Mouse (Mus musculus): Measurements from ENCODE around the gene Arhgap27. TPM values are rescaled to one million over a fixed set of nuclear protein-coding genes. Genes with fewer than 3 reads are reported as not detected.

The Arhgap27 gene
- polyA plus RNA-seq, 1 experiment from 2014 or later: 1.5 TPM

DNA sequence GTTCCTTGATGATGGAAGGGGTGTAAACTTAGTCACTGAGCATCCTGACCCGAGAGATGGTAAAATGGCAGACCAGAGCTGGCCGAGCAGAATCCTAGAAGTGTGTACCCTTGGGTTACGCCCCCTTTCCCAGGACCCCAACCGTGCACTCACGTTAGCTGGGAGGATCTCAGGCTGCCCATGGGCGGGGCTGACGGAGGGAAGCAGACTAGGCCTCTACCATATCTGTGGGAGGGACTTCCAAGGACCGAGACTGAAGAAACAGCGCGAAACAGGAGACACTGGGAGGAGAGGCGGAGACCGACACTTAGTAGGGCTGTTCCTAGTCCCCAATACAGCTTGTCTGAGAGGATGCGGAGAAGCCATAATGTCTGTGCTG, 1.4 kb downstream of the Arhgap27 start:
- Histone ChIP-seq H3K27ac (ENCODE audit: low read depth, low read length) (no peak overlapping the region), H3K27me3 (replicated peaks; ENCODE audit: control insufficient read depth, insufficient read depth, low read length) (peaks cover 61% of the 10 kb centered on the region), H3K9ac (ENCODE audit: low read length) (no peak overlapping the region), H3K9me3 (replicated peaks; ENCODE audit: control insufficient read depth, low read length) (no peaks in the 10 kb centered on the region), H3K4me3 (ENCODE audit: low read depth, low read length) (no peak overlapping the region; the same call in 1 of the 2 replicates), H3K4me2 (ENCODE audit: low read length) (no peak overlapping the region), H3K36me3 (ENCODE audit: control insufficient read depth, insufficient read depth, low read length) (0 out of 2 replicates have a peak, but pooled peaks cover 10% of the 10 kb centered on the region), H3K4me1 (ENCODE audit: control insufficient read depth, insufficient read depth, low read length) (peaks cover 9% of the 10 kb centered on the region)
- DNase-seq (ENCODE audit: low spot score) (no peak), ATAC-seq (no peak)
- WGBS: 2% methylated on average over 13 of the region's 13 CpGs

DNA sequence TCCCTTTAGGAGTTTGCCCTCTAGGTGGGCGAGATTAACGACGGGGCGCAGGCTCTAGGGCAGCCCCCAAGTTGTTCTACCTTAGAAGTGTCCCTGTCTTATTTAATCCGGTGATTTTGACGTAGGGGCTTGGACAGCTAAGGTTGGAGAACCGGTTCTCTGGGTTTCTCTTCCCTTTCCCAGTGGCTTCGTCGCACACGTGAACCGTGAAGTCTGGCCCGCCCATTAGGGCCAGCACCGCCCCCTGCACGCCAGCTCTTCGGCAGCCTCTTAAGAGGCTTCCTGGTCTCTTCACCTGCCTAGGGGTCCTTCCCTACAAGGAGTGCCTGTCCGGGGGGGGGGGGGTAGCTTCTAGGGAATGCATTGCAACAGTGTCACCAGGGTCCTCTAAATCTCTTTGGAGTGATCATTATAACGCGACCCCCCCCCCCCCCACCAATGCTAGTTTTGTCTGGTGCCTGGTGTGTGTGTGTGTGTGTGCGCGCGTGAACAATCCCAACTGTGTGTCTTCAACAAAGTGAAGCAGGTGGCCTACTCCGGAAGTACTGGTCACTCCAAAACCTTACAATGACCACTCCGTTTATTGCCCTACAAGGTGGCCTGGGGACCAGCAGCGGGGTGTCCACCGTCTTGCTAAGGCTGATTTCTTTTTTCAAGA, 2.0 kb downstream of the Arhgap27 start:
- H3K36me3 ChIP-seq (ENCODE audit: control insufficient read depth, insufficient read depth, low read length): 0 out of 2 replicates have a peak, but pooled peaks cover 5% of the 10 kb centered on the region
- H3K4me3 ChIP-seq (ENCODE audit: low read depth, low read length): no peak overlapping the region
- no peaks in the 10 kb centered on the region for H3K9me3 ChIP-seq (replicated peaks; ENCODE audit: control insufficient read depth, low read length)
- H3K27me3 ChIP-seq (replicated peaks; ENCODE audit: control insufficient read depth, insufficient read depth, low read length): peaks cover 61% of the 10 kb centered on the region
- DNase-seq (ENCODE audit: low spot score) (no peak), ATAC-seq (no peak)
- WGBS: 3% methylated on average over 25 of the region's 25 CpGs
- 0 out of 2 replicates have a peak overlapping the region, but pooled peaks have one; percentile 66 for H3K4me2 ChIP-seq (ENCODE audit: low read length)
- no peak overlapping the region for H3K27ac ChIP-seq (ENCODE audit: low read depth, low read length)
- no peak overlapping the region for H3K9ac ChIP-seq (ENCODE audit: low read length)
- peaks cover 9% of the 10 kb centered on the region for H3K4me1 ChIP-seq (ENCODE audit: control insufficient read depth, insufficient read depth, low read length)

DNA sequence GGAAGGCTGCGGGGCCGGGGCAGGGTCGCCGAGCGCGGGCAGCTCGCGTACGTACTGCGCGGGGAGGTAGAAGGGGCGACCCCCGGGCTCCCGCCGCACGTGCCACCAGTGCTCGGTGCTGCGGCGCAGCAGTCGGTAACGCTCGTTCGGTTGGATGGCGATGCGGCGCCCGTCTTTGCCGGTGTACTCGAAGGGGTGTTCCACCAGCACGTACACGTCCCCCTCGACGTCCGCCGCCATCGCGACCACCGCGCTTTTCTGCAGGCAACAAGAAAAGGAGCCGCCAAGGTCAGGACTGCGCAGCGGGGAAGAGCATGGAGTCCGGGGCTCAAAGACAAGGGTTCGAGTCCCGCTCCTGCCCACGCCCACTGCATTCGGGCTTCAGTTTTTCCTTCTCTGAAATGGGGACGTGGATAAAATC, 2.8 kb downstream of the Arhgap27 start:
- ATAC-seq (peak; percentile 30; the same call in 1 of the 2 replicates), DNase-seq (ENCODE audit: low spot score) (no peak)
- Histone ChIP-seq H3K9ac (ENCODE audit: low read length) (peak overlapping the region; percentile 54), H3K36me3 (ENCODE audit: control insufficient read depth, insufficient read depth, low read length) (no peaks in the 10 kb centered on the region), H3K4me1 (ENCODE audit: control insufficient read depth, insufficient read depth, low read length) (peaks cover 9% of the 10 kb centered on the region), H3K4me3 (ENCODE audit: low read depth, low read length) (peak overlapping the region; percentile 39), H3K27ac (ENCODE audit: low read depth, low read length) (no peak overlapping the region), H3K4me2 (ENCODE audit: low read length) (peak overlapping the region; percentile 66), H3K9me3 (replicated peaks; ENCODE audit: control insufficient read depth, low read length) (no peaks in the 10 kb centered on the region), H3K27me3 (replicated peaks; ENCODE audit: control insufficient read depth, insufficient read depth, low read length) (peaks cover 55% of the 10 kb centered on the region)
- 3% methylated on average over 46 of the region's 48 CpGs for WGBS

DNA sequence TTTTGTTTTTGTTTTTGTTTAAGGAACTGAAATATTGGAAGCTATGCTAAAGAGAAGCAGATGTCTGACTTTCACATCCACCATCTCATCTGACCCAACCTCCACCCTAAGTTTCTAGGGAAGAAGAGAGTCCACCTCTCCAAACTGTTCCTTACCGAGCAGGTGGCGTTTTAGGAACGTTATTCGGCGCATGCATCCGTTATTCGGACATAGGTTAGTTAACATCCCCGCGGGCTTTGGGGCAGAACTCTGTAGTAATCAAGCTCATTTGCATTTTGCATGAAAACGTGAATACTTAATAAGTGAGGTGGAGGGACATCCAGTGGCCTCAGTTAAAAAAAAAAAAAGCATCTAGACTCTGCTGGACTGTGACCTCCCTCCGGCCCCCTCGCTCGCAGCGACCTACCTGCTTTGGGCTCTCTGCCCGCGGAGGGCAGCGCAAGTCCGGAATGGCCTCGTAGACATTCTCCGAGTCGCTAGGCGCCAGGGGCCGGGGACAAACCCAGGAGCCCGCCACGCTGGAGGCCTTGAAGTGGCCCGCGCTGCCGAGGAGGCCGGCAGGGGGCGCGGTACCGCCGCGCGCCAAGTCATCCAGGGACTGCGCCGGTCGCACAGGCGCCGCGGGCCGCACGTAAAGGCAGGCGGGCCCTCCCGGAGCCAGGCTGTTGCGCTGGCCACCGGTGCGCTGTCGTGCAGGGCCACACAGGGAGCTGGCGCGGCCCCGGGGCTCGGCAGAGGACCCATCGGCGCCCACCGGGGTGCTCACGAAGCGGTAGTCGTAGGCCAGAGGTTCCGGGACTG, 3.5 kb downstream of the Arhgap27 start:
- DNase-seq (ENCODE audit: low spot score) (peak; percentile 83), ATAC-seq (peak; percentile 78)
- Histone ChIP-seq H3K27ac (ENCODE audit: low read depth, low read length) (no peak overlapping the region), H3K4me3 (ENCODE audit: low read depth, low read length) (peak overlapping the region; percentile 39), H3K9ac (ENCODE audit: low read length) (peak overlapping the region; percentile 54), H3K4me2 (ENCODE audit: low read length) (peak overlapping the region; percentile 66), H3K9me3 (replicated peaks; ENCODE audit: control insufficient read depth, low read length) (no peaks in the 10 kb centered on the region), H3K27me3 (replicated peaks; ENCODE audit: control insufficient read depth, insufficient read depth, low read length) (peaks cover 53% of the 10 kb centered on the region), H3K4me1 (ENCODE audit: control insufficient read depth, insufficient read depth, low read length) (peaks cover 9% of the 10 kb centered on the region), H3K36me3 (ENCODE audit: control insufficient read depth, insufficient read depth, low read length) (no peaks in the 10 kb centered on the region)
- under 1% methylated on average over 60 of the region's 60 CpGs for WGBS

DNA sequence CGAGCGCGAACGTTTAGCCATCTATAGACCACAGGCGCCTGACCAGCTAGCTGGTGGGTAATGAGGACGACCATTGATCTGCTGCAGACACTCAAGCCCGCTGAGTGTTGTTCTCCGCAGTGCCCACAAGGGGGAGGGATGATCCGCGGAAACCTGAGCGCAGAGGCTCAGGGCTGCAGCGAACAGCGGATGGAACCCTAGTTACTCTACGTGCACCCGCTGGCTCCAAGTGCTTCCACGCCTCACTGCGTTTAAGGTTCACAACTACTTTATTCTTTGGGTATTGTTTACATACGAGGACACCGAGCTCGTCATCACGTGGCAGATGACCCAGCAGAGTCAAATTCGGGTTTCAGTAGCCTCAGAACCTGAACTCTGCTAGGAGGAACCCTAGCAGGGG, 4.4 kb downstream of the Arhgap27 start:
- Histone ChIP-seq H3K27ac (ENCODE audit: low read depth, low read length) (no peak overlapping the region), H3K27me3 (replicated peaks; ENCODE audit: control insufficient read depth, insufficient read depth, low read length) (peaks cover 49% of the 10 kb centered on the region), H3K9me3 (replicated peaks; ENCODE audit: control insufficient read depth, low read length) (no peaks in the 10 kb centered on the region), H3K36me3 (ENCODE audit: control insufficient read depth, insufficient read depth, low read length) (no peaks in the 10 kb centered on the region), H3K4me3 (ENCODE audit: low read depth, low read length) (no peak overlapping the region), H3K4me2 (ENCODE audit: low read length) (peak overlapping the region; percentile 31; the same call in 1 of the 2 replicates), H3K4me1 (ENCODE audit: control insufficient read depth, insufficient read depth, low read length) (peaks cover 9% of the 10 kb centered on the region), H3K9ac (ENCODE audit: low read length) (no peak overlapping the region)
- ATAC-seq: peak; percentile 58
- WGBS: 1% methylated on average over 22 of the region's 22 CpGs
- peak; percentile 88 for DNase-seq (ENCODE audit: low spot score)

DNA sequence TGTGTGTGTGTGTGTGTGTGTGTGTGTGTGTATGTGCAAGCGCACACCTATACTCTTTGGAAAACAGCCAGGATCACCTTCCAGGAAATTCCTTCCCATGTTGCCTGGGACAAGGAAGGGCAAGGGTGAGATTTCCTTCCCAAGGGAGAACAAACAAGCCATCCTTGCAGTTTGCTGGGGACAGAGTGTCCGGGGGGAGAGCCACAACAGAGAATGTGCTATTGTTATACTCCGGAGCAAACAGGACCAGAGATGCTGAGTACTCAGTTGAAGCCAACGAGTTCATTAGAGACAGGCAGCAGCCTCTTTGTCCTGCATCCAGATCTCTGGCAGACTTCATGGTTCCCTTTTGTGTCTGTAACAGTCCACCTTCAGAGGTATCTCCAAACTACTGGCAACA, 5.2 kb downstream of the Arhgap27 start:
- 47% methylated on average over 4 of the region's 4 CpGs for WGBS
- Histone ChIP-seq H3K4me2 (ENCODE audit: low read length) (no peak overlapping the region), H3K4me3 (ENCODE audit: low read depth, low read length) (no peak overlapping the region), H3K4me1 (ENCODE audit: control insufficient read depth, insufficient read depth, low read length) (peaks cover 9% of the 10 kb centered on the region), H3K27ac (ENCODE audit: low read depth, low read length) (no peak overlapping the region), H3K36me3 (ENCODE audit: control insufficient read depth, insufficient read depth, low read length) (no peaks in the 10 kb centered on the region), H3K9ac (ENCODE audit: low read length) (no peak overlapping the region), H3K9me3 (replicated peaks; ENCODE audit: control insufficient read depth, low read length) (no peaks in the 10 kb centered on the region), H3K27me3 (replicated peaks; ENCODE audit: control insufficient read depth, insufficient read depth, low read length) (peaks cover 41% of the 10 kb centered on the region)
- no peak for DNase-seq (ENCODE audit: low spot score)
- ATAC-seq: no peak

DNA sequence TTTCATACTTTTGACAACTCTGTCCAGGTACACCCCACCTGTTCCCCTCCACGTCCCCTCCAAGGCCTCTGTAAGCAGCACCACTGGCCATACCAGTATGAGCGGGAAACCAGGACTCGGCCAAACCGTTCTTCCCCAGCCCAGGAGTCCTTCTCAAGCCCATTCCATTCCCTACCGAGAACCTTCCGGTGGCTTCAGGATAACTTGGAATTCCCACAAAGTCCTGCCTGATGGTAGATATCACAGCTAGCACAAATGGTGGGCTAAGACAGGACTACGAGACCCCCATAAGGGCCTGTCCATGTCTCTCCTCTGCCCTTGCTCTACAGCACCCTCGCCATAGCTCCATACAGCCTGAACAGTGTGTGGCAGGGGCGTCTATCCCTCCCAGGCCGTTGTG, 5.8 kb downstream of the Arhgap27 start:
- WGBS: 96% methylated on average over 10 of the region's 10 CpGs
- peaks cover 6% of the 10 kb centered on the region; the same call in 1 of the 2 replicates for H3K4me1 ChIP-seq (ENCODE audit: control insufficient read depth, insufficient read depth, low read length)
- ATAC-seq (no peak), DNase-seq (ENCODE audit: low spot score) (no peak)
- no peaks in the 10 kb centered on the region for H3K36me3 ChIP-seq (ENCODE audit: control insufficient read depth, insufficient read depth, low read length)
- no peak overlapping the region for H3K9ac ChIP-seq (ENCODE audit: low read length)
- H3K27me3 ChIP-seq (replicated peaks; ENCODE audit: control insufficient read depth, insufficient read depth, low read length): peaks cover 35% of the 10 kb centered on the region
- no peak overlapping the region for H3K4me3 ChIP-seq (ENCODE audit: low read depth, low read length)
- H3K27ac ChIP-seq (ENCODE audit: low read depth, low read length): no peak overlapping the region
- H3K9me3 ChIP-seq (replicated peaks; ENCODE audit: control insufficient read depth, low read length): 0 out of 2 replicates have a peak, but pooled peaks cover 3% of the 10 kb centered on the region
- H3K4me2 ChIP-seq (ENCODE audit: low read length): no peak overlapping the region

DNA sequence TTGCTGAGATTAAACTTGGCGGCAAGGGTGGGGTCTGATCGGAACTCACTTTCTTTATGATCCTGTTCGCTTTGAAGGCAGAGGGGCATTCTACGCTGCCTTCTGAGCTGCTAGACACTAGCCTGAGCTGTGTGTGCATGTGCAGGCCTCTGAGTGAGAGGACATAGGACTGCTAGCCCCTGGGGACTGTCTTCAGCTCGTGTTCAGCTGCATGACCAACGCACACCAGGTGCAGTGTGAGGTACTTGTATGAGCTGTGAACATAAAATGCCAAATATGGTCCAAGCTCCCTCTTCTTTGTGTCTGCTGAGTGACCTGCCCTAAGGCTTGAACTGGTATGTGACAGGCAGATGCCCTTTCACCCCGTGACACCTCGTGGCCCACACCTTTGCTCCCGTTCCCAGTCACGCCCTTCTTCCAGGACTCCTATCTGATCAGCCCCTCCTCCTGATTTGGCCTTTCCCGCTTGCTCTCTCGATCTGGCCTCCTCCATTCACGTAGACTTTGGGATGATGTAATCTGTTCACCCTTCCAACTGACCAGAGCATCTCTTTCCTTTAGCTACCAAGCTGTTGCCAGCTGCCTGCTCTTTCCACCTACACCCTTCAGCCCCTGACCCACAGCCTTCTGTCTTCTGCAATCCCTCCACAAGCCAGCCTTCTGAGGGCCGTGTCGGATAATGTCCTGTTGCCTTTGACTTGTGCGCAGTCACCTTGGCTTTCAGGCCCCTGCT, 6.4 kb downstream of the Arhgap27 start:
- H3K9ac ChIP-seq (ENCODE audit: low read length): no peak overlapping the region
- 86% methylated on average over 16 of the region's 16 CpGs for WGBS
- no peak for ATAC-seq

More for the DNA sequence above, 6.4 kb downstream of the Arhgap27 start:
- no peak for DNase-seq (ENCODE audit: low spot score)
- 0 out of 2 replicates have a peak, but pooled peaks cover 4% of the 10 kb centered on the region for H3K9me3 ChIP-seq (replicated peaks; ENCODE audit: control insufficient read depth, low read length)
- H3K4me2 ChIP-seq (ENCODE audit: low read length): no peak overlapping the region
- H3K36me3 ChIP-seq (ENCODE audit: control insufficient read depth, insufficient read depth, low read length): no peaks in the 10 kb centered on the region
- H3K27ac ChIP-seq (ENCODE audit: low read depth, low read length): no peak overlapping the region
- H3K4me1 ChIP-seq (ENCODE audit: control insufficient read depth, insufficient read depth, low read length): peaks cover 2% of the 10 kb centered on the region; the same call in 1 of the 2 replicates
- peaks cover 29% of the 10 kb centered on the region for H3K27me3 ChIP-seq (replicated peaks; ENCODE audit: control insufficient read depth, insufficient read depth, low read length)
- no peak overlapping the region for H3K4me3 ChIP-seq (ENCODE audit: low read depth, low read length)
